Mouse (Mus musculus) limb, embryonic 14.5 days (tissue): Measurements from ENCODE around the gene Krt10. TPM values are rescaled to one million over a fixed set of nuclear protein-coding genes. Genes with fewer than 3 reads are reported as not detected.

Experiments used
- ATAC-seq: fragments of 200-750 bp; cut with Nextera tagmentation; 2 replicates; pipeline ENCODE4 v1.8.0; 2017; ENCODE audit warnings: low read depth, moderate number of reproducible peaks, moderate TSS enrichment; ENCODE audit not compliant: low FRiP score
- DNase-seq: peaks from one replicate; pipeline ENCODE4 v3.0.0-alpha.2; 2015; ENCODE audit warnings: low spot score
- H3K27ac ChIP-seq: fragments of 300-500 bp; sonication (generic); replicated peaks from 2 replicates; pipeline ENCODE4 v1.5.1; 2014; ENCODE audit warnings: low read depth, mild to moderate bottlenecking, low read length, moderate library complexity, mixed read lengths
- H3K27me3 ChIP-seq: fragments of 300-500 bp; sonication (generic); 2 replicates; pipeline ENCODE4 v1.6.1; 2014; ENCODE audit warnings: low read length, mixed read lengths; ENCODE audit not compliant: control insufficient read depth, insufficient read depth
- H3K36me3 ChIP-seq: fragments of 300-500 bp; sonication (generic); 2 replicates; pipeline ENCODE4 v1.6.1; 2014; ENCODE audit warnings: mild to moderate bottlenecking, low read length, moderate library complexity, mixed read lengths; ENCODE audit not compliant: control insufficient read depth, insufficient read depth
- H3K4me1 ChIP-seq: fragments of 300-500 bp; sonication (generic); 2 replicates; pipeline ENCODE4 v1.6.1; 2014; ENCODE audit warnings: antibody characterized with exemption, low read length, mixed read lengths; ENCODE audit not compliant: control insufficient read depth, insufficient read depth
- H3K4me2 ChIP-seq: fragments of 300-500 bp; sonication (generic); replicated peaks from 2 replicates; pipeline ENCODE4 v1.6.1; 2014; ENCODE audit warnings: low read depth, mild to moderate bottlenecking, low read length, moderate library complexity; ENCODE audit not compliant: severe bottlenecking
- H3K4me3 ChIP-seq: fragments of 300-500 bp; sonication (generic); replicated peaks from 2 replicates; pipeline ENCODE4 v1.5.1; 2014; ENCODE audit warnings: low read length
- H3K9ac ChIP-seq: fragments of 300-500 bp; sonication (generic); 2 replicates; pipeline ENCODE4 v1.6.1; 2014; ENCODE audit warnings: mild to moderate bottlenecking, low read depth, low read length, moderate library complexity; ENCODE audit not compliant: severe bottlenecking
- H3K9me3 ChIP-seq: fragments of 300-500 bp; sonication (generic); 2 replicates; pipeline ENCODE4 v1.6.1; 2016; ENCODE audit warnings: low read length; ENCODE audit not compliant: control insufficient read depth
- POLR2A ChIP-seq: fragments of 200-500 bp; IDR thresholded peaks from 2 replicates; pipeline ENCODE4 v1.8.0; 2012; ENCODE audit warnings: inconsistent platforms, mild to moderate bottlenecking, moderate library complexity, borderline replicate concordance; ENCODE audit not compliant: insufficient read depth, insufficient read length; ENCODE audit errors: extremely low read depth
- WGBS: fragments of 180-500 bp; shearing (Covaris S2); extraction: QIAGEN DNeasy Blood & Tissue Kit; methylation state at CpG from one replicate; pipeline ENCODE4 v1.1.7; 2014; 5-methylcytosine and 5-hydroxymethylcytosine counted together
- polyA plus RNA-seq, 2 experiments: library from polyadenylated mRNA; depleted of rRNA in 1 of 2; stranded (reverse) in 1 of 2; unstranded in 1 of 2; fragments of >200 nt; fragmentation: Nextera tagmentation in 1 of 2; extraction: Ambion mirVana in 1 of 2; gene quantifications; 2 replicates each; pipeline versions ENCODE4 v1.2.1 to v1.2.3; 2012 to 2014

The Krt10 gene
- polyA plus RNA-seq, 2 experiments: 176 to 242 TPM

- H3K4me2 ChIP-seq: no peak overlapping the region
- TF ChIP-seq POLR2A: no peak
- H3K9ac ChIP-seq: no peak overlapping the region
- no peak overlapping the region for H3K4me3 ChIP-seq
- WGBS: 84% methylated on average over 10 of the region's 10 CpGs
- no peaks in the 10 kb centered on the region for H3K4me1 ChIP-seq
- no peaks in the 10 kb centered on the region for H3K36me3 ChIP-seq
- no peak overlapping the region for H3K27ac ChIP-seq
- ATAC-seq (no peak), DNase-seq (no peak)
- no peaks in the 10 kb centered on the region for H3K27me3 ChIP-seq
- H3K9me3 ChIP-seq: no peaks in the 10 kb centered on the region
Observed at GRCm38 (mm10) chr11:99392492-99392891, 3.3 kb upstream of the Krt10 start.

GRCm38 (mm10) chr11:99391375-99391774 lies 2.2 kb upstream of the Krt10 start:
- Histone ChIP-seq H3K9me3 (no peaks in the 10 kb centered on the region), H3K9ac (no peak overlapping the region), H3K4me1 (no peaks in the 10 kb centered on the region), H3K4me3 (no peak overlapping the region), H3K27ac (no peak overlapping the region), H3K27me3 (no peaks in the 10 kb centered on the region), H3K36me3 (no peaks in the 10 kb centered on the region), H3K4me2 (no peak overlapping the region)
- no peak for TF ChIP-seq POLR2A
- no peak for DNase-seq
- ATAC-seq: no peak
- WGBS: 70% methylated on average over 6 of the region's 6 CpGs

- Histone ChIP-seq H3K9ac (no peak overlapping the region), H3K4me3 (no peak overlapping the region), H3K9me3 (no peaks in the 10 kb centered on the region), H3K4me1 (no peaks in the 10 kb centered on the region), H3K27ac (no peak overlapping the region), H3K4me2 (no peak overlapping the region), H3K27me3 (no peaks in the 10 kb centered on the region), H3K36me3 (no peaks in the 10 kb centered on the region)
- no peak for TF ChIP-seq POLR2A
- DNase-seq (peak; percentile 31), ATAC-seq (no peak)
- WGBS: 66% methylated on average over 7 of the region's 7 CpGs
Observed at GRCm38 (mm10) chr11:99390866-99391265, 1.7 kb upstream of the Krt10 start.

- H3K9ac ChIP-seq: no peak overlapping the region
- TF ChIP-seq POLR2A: no peak
- no peak overlapping the region for H3K27ac ChIP-seq
- ATAC-seq: no peak
- no peaks in the 10 kb centered on the region for H3K4me1 ChIP-seq
- no peak overlapping the region for H3K4me2 ChIP-seq
- H3K4me3 ChIP-seq: no peak overlapping the region
- no peaks in the 10 kb centered on the region for H3K27me3 ChIP-seq
- no peak for DNase-seq
- H3K9me3 ChIP-seq: no peaks in the 10 kb centered on the region
- H3K36me3 ChIP-seq: no peaks in the 10 kb centered on the region
- WGBS: 93% methylated on average over 18 of the region's 18 CpGs
Observed at GRCm38 (mm10) chr11:99388661-99389060, 503 bp downstream of the Krt10 start.

- ATAC-seq (peak; percentile 90), DNase-seq (peak; percentile 83)
- peak overlapping the region; percentile 51 for H3K4me3 ChIP-seq
- no peaks in the 10 kb centered on the region for H3K27me3 ChIP-seq
- no peaks in the 10 kb centered on the region for H3K4me1 ChIP-seq
- WGBS: 1% methylated on average over 71 of the region's 71 CpGs
- no peaks in the 10 kb centered on the region for H3K36me3 ChIP-seq
- TF ChIP-seq POLR2A: peak; percentile 78; the same call in 1 of the 2 replicates
- H3K4me2 ChIP-seq: peak overlapping the region; percentile 70
- H3K27ac ChIP-seq: peak overlapping the region; percentile 97
- no peaks in the 10 kb centered on the region for H3K9me3 ChIP-seq
- H3K9ac ChIP-seq: peak overlapping the region; percentile 70
Observed at GRCm38 (mm10) chr11:99385813-99386721, 3.1 kb downstream of the Krt10 start.
